Mouse (Mus musculus) midbrain, embryonic 16.5 days (tissue): ENCODE data around the gene Gdf5. TPM values are rescaled to one million over a fixed set of nuclear protein-coding genes. Genes with fewer than 3 reads are reported as not detected.
A peak's percentile ranks its signal among the peaks of the same experiment; 100 is the strongest.

ENCODE experiments used
- ATAC-seq: fragments of 200-750 bp; cut with Nextera tagmentation; 2 replicates; pipeline ENCODE4 v1.8.0; 2017; ENCODE audit warnings: moderate TSS enrichment
- H3K27ac ChIP-seq: fragments of 300-500 bp; sonication (generic); 2 replicates; pipeline ENCODE4 v1.5.1; 2014; ENCODE audit warnings: mild to moderate bottlenecking, low read length, mixed read lengths
- H3K27me3 ChIP-seq: fragments of 300-500 bp; sonication (generic); 2 replicates; pipeline ENCODE4 v1.6.1; 2014; ENCODE audit warnings: low read depth, low read length, mixed read lengths; ENCODE audit not compliant: control insufficient read depth, insufficient read depth
- H3K36me3 ChIP-seq: fragments of 300-500 bp; sonication (generic); 2 replicates; pipeline ENCODE4 v1.6.1; 2014; ENCODE audit warnings: mild to moderate bottlenecking, low read length, moderate library complexity, mixed read lengths; ENCODE audit not compliant: control insufficient read depth, insufficient read depth
- H3K4me1 ChIP-seq: fragments of 300-500 bp; sonication (generic); 2 replicates; pipeline ENCODE4 v1.6.1; 2014; ENCODE audit warnings: mild to moderate bottlenecking, low read length, mixed read lengths; ENCODE audit not compliant: control insufficient read depth, insufficient read depth
- H3K4me2 ChIP-seq: fragments of 300-500 bp; sonication (generic); 2 replicates; pipeline ENCODE4 v1.6.1; 2014; ENCODE audit warnings: mild to moderate bottlenecking, low read length, mixed read lengths
- H3K4me3 ChIP-seq: fragments of 300-500 bp; sonication (generic); 2 replicates; pipeline ENCODE4 v1.5.1; 2014; ENCODE audit warnings: low read depth, mild to moderate bottlenecking, low read length, moderate library complexity, mixed read lengths
- H3K9ac ChIP-seq: fragments of 300-500 bp; sonication (generic); 2 replicates; pipeline ENCODE4 v1.6.1; 2014; ENCODE audit warnings: low read depth, low read length, mixed read lengths
- H3K9me3 ChIP-seq: fragments of 300-500 bp; sonication (generic); replicated peaks from 2 replicates; pipeline ENCODE4 v1.6.1; 2014; ENCODE audit warnings: mild to moderate bottlenecking, low read length, mixed read lengths; ENCODE audit not compliant: control insufficient read depth, poor library complexity, severe bottlenecking
- WGBS: fragments of 180-500 bp; shearing (Covaris S2); extraction: QIAGEN DNeasy Blood & Tissue Kit; methylation state at CpG from one replicate; pipeline ENCODE4 v1.1.7; 2014; 5-methylcytosine and 5-hydroxymethylcytosine counted together
- polyA plus RNA-seq: library from polyadenylated mRNA; unstranded; fragments of >200 nt; fragmentation: Nextera tagmentation; extraction: Ambion mirVana; gene quantifications from 2 replicates; pipeline ENCODE4 v1.2.1, GENCODE M21; 2015

Gene Gdf5
- polyA plus RNA-seq = 0.95 and 1.8 TPM in 2 replicates

GRCm38 (mm10) chr2:155945124-155945523 lies at the start of gene Gdf5:
Gdf5 (minus strand) TSS chr2:155945367.
- peaks cover 11% of the 10 kb centered on the region for H3K4me1 ChIP-seq
- no peak within 1 kb of the TSS for H3K4me3 ChIP-seq
- H3K27ac ChIP-seq = no peak within 1 kb of the TSS
- no peaks in the 10 kb centered on the region for H3K27me3 ChIP-seq
- H3K36me3 ChIP-seq = no peaks in the 10 kb centered on the region
- peak within 1 kb of the TSS; percentile 23; the same call in 1 of the 2 replicates for H3K9ac ChIP-seq
- H3K4me2 ChIP-seq = peak within 1 kb of the TSS; percentile 15
- WGBS = 34% methylated on average over 13 of the region's 13 CpGs
- ATAC-seq = no peak
- H3K9me3 ChIP-seq = no peaks in the 10 kb centered on the region

- no peak overlapping the region for H3K4me3 ChIP-seq
- no peak overlapping the region for H3K27ac ChIP-seq
- peaks cover 73% of the 10 kb centered on the region for H3K36me3 ChIP-seq
- H3K9me3 ChIP-seq = no peaks in the 10 kb centered on the region
- ATAC-seq = no peak
- H3K9ac ChIP-seq = no peak overlapping the region
- whole genome bisulfite sequencing = 82% methylated on average over 14 of the region's 14 CpGs
- no peaks in the 10 kb centered on the region for H3K4me1 ChIP-seq
- H3K27me3 ChIP-seq = no peaks in the 10 kb centered on the region
- no peak overlapping the region for H3K4me2 ChIP-seq
Observed at GRCm38 (mm10) chr2:155991863-155992321, 46.7 kb upstream of the Gdf5 start.

DNA sequence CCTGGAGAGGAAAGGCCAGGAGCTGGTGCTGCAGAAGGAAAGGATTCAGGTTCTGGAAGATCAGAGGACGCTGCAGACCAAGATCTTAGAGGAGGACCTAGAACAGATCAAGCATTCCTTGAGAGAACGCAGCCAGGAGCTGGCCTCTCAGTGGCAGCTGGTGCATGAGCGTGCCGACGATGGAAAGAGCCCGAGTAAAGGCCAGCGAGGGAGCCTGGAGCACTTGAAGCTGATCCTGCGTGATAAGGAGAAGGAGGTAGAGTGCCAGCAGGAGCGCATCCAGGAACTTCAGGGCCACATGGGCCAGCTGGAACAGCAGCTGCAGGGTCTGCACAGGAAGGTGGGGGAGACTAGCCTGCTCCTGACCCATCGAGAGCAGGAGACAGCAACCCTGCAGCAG lies 46.0 kb upstream of the Gdf5 start:
- no peaks in the 10 kb centered on the region for H3K4me1 ChIP-seq
- no peak for ATAC-seq
- H3K27me3 ChIP-seq = no peaks in the 10 kb centered on the region
- 95% methylated on average over 10 of the region's 10 CpGs for WGBS
- H3K4me3 ChIP-seq = no peak overlapping the region
- no peak overlapping the region for H3K4me2 ChIP-seq
- peaks cover 73% of the 10 kb centered on the region for H3K36me3 ChIP-seq
- H3K27ac ChIP-seq = no peak overlapping the region
- no peaks in the 10 kb centered on the region for H3K9me3 ChIP-seq
- H3K9ac ChIP-seq = no peak overlapping the region

GRCm38 (mm10) chr2:155989085-155989484 lies 43.9 kb upstream of the Gdf5 start:
- H3K4me1 ChIP-seq = no peaks in the 10 kb centered on the region
- no peaks in the 10 kb centered on the region for H3K9me3 ChIP-seq
- H3K27me3 ChIP-seq = no peaks in the 10 kb centered on the region
- ATAC-seq = no peak
- H3K4me3 ChIP-seq = no peak overlapping the region
- H3K9ac ChIP-seq = 0 out of 2 replicates have a peak overlapping the region, but pooled peaks have one; percentile 6
- no peak overlapping the region for H3K4me2 ChIP-seq
- peaks cover 74% of the 10 kb centered on the region for H3K36me3 ChIP-seq
- no peak overlapping the region for H3K27ac ChIP-seq
- WGBS = 72% methylated on average over 4 of the region's 4 CpGs

DNA sequence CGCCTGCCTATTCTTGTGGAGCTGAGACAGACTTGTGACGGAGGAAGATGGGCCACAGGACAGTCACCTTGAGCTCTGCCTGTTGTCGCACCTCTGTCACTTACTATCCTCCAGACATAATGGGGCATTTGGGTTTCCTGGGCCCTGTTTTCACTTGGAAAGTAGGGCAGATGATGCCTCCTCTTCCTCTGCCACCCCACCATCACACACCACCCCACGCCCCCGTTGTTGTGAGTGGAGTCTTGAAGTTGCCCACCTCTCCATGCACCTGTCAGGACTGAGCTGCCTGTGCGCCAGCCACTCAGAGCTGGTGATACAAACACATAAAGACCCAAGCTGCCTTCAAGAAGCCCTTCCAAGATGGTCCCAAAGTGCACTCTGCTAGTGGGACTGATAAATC lies 42.0 kb upstream of the Gdf5 start:
- no peak overlapping the region for H3K9ac ChIP-seq
- no peak overlapping the region for H3K4me2 ChIP-seq
- no peak overlapping the region for H3K4me3 ChIP-seq
- no peak overlapping the region for H3K27ac ChIP-seq
- H3K9me3 ChIP-seq = no peaks in the 10 kb centered on the region
- ATAC-seq = no peak
- peaks cover 74% of the 10 kb centered on the region for H3K36me3 ChIP-seq
- H3K4me1 ChIP-seq = no peaks in the 10 kb centered on the region
- H3K27me3 ChIP-seq = no peaks in the 10 kb centered on the region
- 95% methylated on average over 6 of the region's 6 CpGs for WGBS

GRCm38 (mm10) chr2:155985776-155986175 lies 40.6 kb upstream of the Gdf5 start:
- Histone ChIP-seq H3K4me2 (no peak overlapping the region), H3K27ac (no peak overlapping the region), H3K4me3 (no peak overlapping the region), H3K27me3 (no peaks in the 10 kb centered on the region), H3K4me1 (no peaks in the 10 kb centered on the region), H3K9ac (no peak overlapping the region), H3K36me3 (peaks cover 69% of the 10 kb centered on the region), H3K9me3 (no peaks in the 10 kb centered on the region)
- ATAC-seq = no peak
- WGBS = 94% methylated on average over 7 of the region's 7 CpGs

- ATAC-seq = no peak
- H3K4me1 ChIP-seq = no peaks in the 10 kb centered on the region
- H3K36me3 ChIP-seq = peaks cover 56% of the 10 kb centered on the region
- 93% methylated on average over 5 of the region's 5 CpGs for WGBS
- no peak overlapping the region for H3K4me2 ChIP-seq
- H3K27ac ChIP-seq = no peak overlapping the region
- H3K4me3 ChIP-seq = no peak overlapping the region
- no peak overlapping the region for H3K9ac ChIP-seq
- no peaks in the 10 kb centered on the region for H3K27me3 ChIP-seq
- no peaks in the 10 kb centered on the region for H3K9me3 ChIP-seq
Observed at GRCm38 (mm10) chr2:155979328-155979991, 34.3 kb upstream of the Gdf5 start.

DNA sequence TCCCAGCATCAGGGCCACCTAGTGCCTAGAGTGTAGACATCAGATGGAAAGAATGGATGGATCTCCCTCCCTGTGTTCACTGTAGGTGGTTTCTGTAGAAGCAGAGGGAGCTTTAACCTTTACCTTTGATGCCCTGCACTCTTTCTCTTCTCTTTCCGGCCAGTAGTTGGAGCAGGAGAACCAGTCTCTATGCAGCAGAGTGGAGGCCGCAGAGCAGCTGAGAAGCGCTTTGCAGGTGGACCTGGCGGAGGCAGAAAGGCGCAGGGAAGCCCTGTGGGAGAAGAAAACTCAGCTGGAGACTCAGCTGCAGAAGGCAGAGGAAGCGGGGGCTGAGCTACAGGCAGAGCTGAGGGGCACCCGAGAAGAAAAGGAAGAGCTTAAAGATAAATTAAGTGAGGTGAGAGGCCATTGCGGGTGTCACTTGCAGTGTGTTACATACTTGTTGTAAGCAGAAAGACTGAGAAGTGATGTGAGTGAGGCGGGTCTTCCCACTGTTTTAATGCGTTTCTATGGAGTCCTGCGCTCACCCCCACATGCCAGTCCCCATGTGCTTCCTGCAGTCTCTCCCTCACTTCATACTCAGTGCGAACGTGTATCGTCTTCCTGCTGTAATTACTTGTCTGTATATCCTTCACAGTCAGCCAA lies 29.0 kb upstream of the Gdf5 start:
- no peak overlapping the region for H3K4me3 ChIP-seq
- no peaks in the 10 kb centered on the region for H3K27me3 ChIP-seq
- WGBS = 79% methylated on average over 14 of the region's 14 CpGs
- peaks cover 41% of the 10 kb centered on the region for H3K36me3 ChIP-seq
- H3K9me3 ChIP-seq = no peaks in the 10 kb centered on the region
- H3K27ac ChIP-seq = no peak overlapping the region
- H3K4me1 ChIP-seq = no peaks in the 10 kb centered on the region
- no peak for ATAC-seq
- no peak overlapping the region for H3K4me2 ChIP-seq
- H3K9ac ChIP-seq = no peak overlapping the region

GRCm38 (mm10) chr2:155973348-155973747 lies 28.2 kb upstream of the Gdf5 start:
- Histone ChIP-seq H3K36me3 (peaks cover 46% of the 10 kb centered on the region), H3K4me3 (no peak overlapping the region), H3K27ac (no peak overlapping the region), H3K9me3 (no peaks in the 10 kb centered on the region), H3K9ac (no peak overlapping the region), H3K4me2 (no peak overlapping the region), H3K4me1 (no peaks in the 10 kb centered on the region), H3K27me3 (no peaks in the 10 kb centered on the region)
- ATAC-seq = no peak
- WGBS = 80% methylated on average over 6 of the region's 6 CpGs
